Mouse (Mus musculus) CH12.LX (cell line): Measurements from ENCODE around the gene Mcl1. TPM values are rescaled to one million over a fixed set of nuclear protein-coding genes. Genes with fewer than 3 reads are reported as not detected.
"Not testable (repeated sequence)": the region's sequence is repeated elsewhere in the genome, so short reads cannot be mapped to it uniquely, and the experiment has no call there.

Source experiments
- DNase-seq: peaks from one replicate; pipeline ENCODE4 v3.0.0-alpha.2; 2013; ENCODE audit errors: extremely low read depth
- H3K27ac ChIP-seq: 2 replicates; pipeline ENCODE4 v1.5.1; 2012; ENCODE audit warnings: low read depth, mild to moderate bottlenecking, control low read depth, moderate library complexity; ENCODE audit not compliant: insufficient read depth
- H3K27me3 ChIP-seq: replicated peaks from 2 replicates; pipeline ENCODE3; 2012; ENCODE audit warnings: inconsistent platforms
- H3K36me3 ChIP-seq, 2 experiments: replicated peaks in 1 of 2; 2 replicates each; pipeline versions ENCODE3 to v1.6.1; 2012; ENCODE audit warnings: inconsistent platforms in 1 of 2, low read length in 1 of 2, mild to moderate bottlenecking in 1 of 2, mixed read lengths in 1 of 2, moderate library complexity in 1 of 2; ENCODE audit not compliant: control insufficient read depth in 1 of 2, insufficient read depth in 1 of 2
- H3K4me1 ChIP-seq, 2 experiments: 2 replicates each; pipeline ENCODE4 v1.6.1; 2012; ENCODE audit warnings: inconsistent platforms in 1 of 2, moderate library complexity in 1 of 2; ENCODE audit not compliant: insufficient read depth in 2 of 2, control insufficient read depth in 1 of 2
- H3K4me2 ChIP-seq: 2 replicates; pipeline ENCODE4 v1.6.1; 2012; ENCODE audit warnings: low read depth, mild to moderate bottlenecking, control low read depth; ENCODE audit not compliant: poor library complexity, insufficient read depth, severe bottlenecking
- H3K4me3 ChIP-seq, 3 experiments: fragments of 150-350 bp in 1 of 3; sonication (generic) in 1 of 3; replicated peaks in 1 of 3; 2 replicates each; pipeline versions ENCODE3 to v1.5.1; 2011 to 2012; ENCODE audit warnings: low read depth in 2 of 3, low read length in 2 of 3, mild to moderate bottlenecking in 2 of 3, moderate library complexity in 2 of 3, control low read depth in 1 of 3, improper control_type of control experiment in 1 of 3, inconsistent platforms in 1 of 3, mixed read lengths in 1 of 3; ENCODE audit not compliant: poor library complexity in 1 of 3
- H3K79me2 ChIP-seq: replicated peaks from 2 replicates; pipeline ENCODE4 v1.6.1; 2012; ENCODE audit warnings: mild to moderate bottlenecking, moderate library complexity; ENCODE audit not compliant: control insufficient read depth, poor library complexity, insufficient read depth, severe bottlenecking; ENCODE audit errors: extremely low read depth
- H3K9ac ChIP-seq: 2 replicates; pipeline ENCODE4 v1.6.1; 2012; ENCODE audit warnings: low read depth, mild to moderate bottlenecking, control low read depth, moderate library complexity; ENCODE audit not compliant: insufficient read depth
- H3K9me3 ChIP-seq: replicated peaks from 2 replicates; pipeline ENCODE3; 2012; ENCODE audit warnings: low read length, inconsistent platforms, mixed read lengths
- CHD2 ChIP-seq: IDR thresholded peaks from 2 replicates; pipeline ENCODE4 v1.6.1; 2011; ENCODE audit warnings: low read length, improper control_type of control experiment
- EP300 ChIP-seq: IDR thresholded peaks from 2 replicates; pipeline ENCODE4 v1.6.1; 2011; ENCODE audit warnings: low read length, improper control_type of control experiment
- ETS1 ChIP-seq: conservative IDR thresholded peaks from 2 replicates; pipeline ENCODE4 v1.6.1; 2012; ENCODE audit warnings: low read depth, mild to moderate bottlenecking, inconsistent platforms, low read length, improper control_type of control experiment, moderate library complexity
- HCFC1 ChIP-seq: IDR thresholded peaks from 2 replicates; pipeline ENCODE4 v1.6.1; 2012; ENCODE audit warnings: low read depth, mild to moderate bottlenecking, inconsistent platforms, low read length, improper control_type of control experiment
- MAFK ChIP-seq: IDR thresholded peaks from 2 replicates; pipeline ENCODE4 v1.6.1; 2011; ENCODE audit warnings: low read length, improper control_type of control experiment; ENCODE audit not compliant: insufficient replicate concordance
- MAX ChIP-seq: IDR thresholded peaks from 2 replicates; pipeline ENCODE4 v1.6.1; 2011; ENCODE audit warnings: low read length, improper control_type of control experiment
- MAZ ChIP-seq: IDR thresholded peaks from 2 replicates; pipeline ENCODE4 v1.6.1; 2012; ENCODE audit warnings: low read depth, mild to moderate bottlenecking, inconsistent platforms, low read length, improper control_type of control experiment, moderate library complexity
- MEF2A ChIP-seq: IDR thresholded peaks from 2 replicates; pipeline ENCODE4 v1.6.1; 2014; ENCODE audit warnings: low read depth, mild to moderate bottlenecking, inconsistent platforms, low read length, improper control_type of control experiment, borderline replicate concordance
- MXI1 ChIP-seq: IDR thresholded peaks from 2 replicates; pipeline ENCODE4 v1.6.1; 2011; ENCODE audit warnings: mild to moderate bottlenecking, low read depth, low read length, improper control_type of control experiment
- MYC ChIP-seq: IDR thresholded peaks from 2 replicates; pipeline ENCODE4 v1.6.1; 2011; ENCODE audit warnings: low read depth, mild to moderate bottlenecking, improper control_type of control experiment, low read length
- NELFE ChIP-seq: IDR thresholded peaks from 2 replicates; pipeline ENCODE4 v1.6.1; 2011; ENCODE audit warnings: low read depth, low read length, improper control_type of control experiment
- NRF1 ChIP-seq: IDR thresholded peaks from 2 replicates; pipeline ENCODE4 v1.6.1; 2014; ENCODE audit warnings: low read depth, mild to moderate bottlenecking, inconsistent platforms, low read length, improper control_type of control experiment, moderate library complexity
- POLR2A ChIP-seq: IDR thresholded peaks from 2 replicates; pipeline ENCODE4 v1.6.1; 2011; ENCODE audit warnings: low read depth, mild to moderate bottlenecking, improper control_type of control experiment, low read length
- POLR2AphosphoS2 ChIP-seq: IDR thresholded peaks from 2 replicates; pipeline ENCODE4 v1.6.1; 2011; ENCODE audit warnings: low read depth, low read length, improper control_type of control experiment
- RAD21 ChIP-seq: IDR thresholded peaks from 2 replicates; pipeline ENCODE4 v1.6.1; 2011; ENCODE audit warnings: low read depth, mild to moderate bottlenecking, low read length, improper control_type of control experiment, moderate library complexity
- RCOR1 ChIP-seq: conservative IDR thresholded peaks from 2 replicates; pipeline ENCODE4 v1.6.1; 2012; ENCODE audit warnings: low read depth, mild to moderate bottlenecking, inconsistent platforms, low read length, improper control_type of control experiment
- SMC3 ChIP-seq: IDR thresholded peaks from 2 replicates; pipeline ENCODE4 v1.6.1; 2011; ENCODE audit warnings: low read depth, low read length, improper control_type of control experiment
- TBP ChIP-seq: conservative IDR thresholded peaks from 2 replicates; pipeline ENCODE4 v1.6.1; 2011; ENCODE audit warnings: low read depth, low read length, improper control_type of control experiment
- TCF12 ChIP-seq: IDR thresholded peaks from 2 replicates; pipeline ENCODE4 v1.6.1; 2014; ENCODE audit warnings: low read depth, mild to moderate bottlenecking, inconsistent platforms, low read length, improper control_type of control experiment
- USF1 ChIP-seq: IDR thresholded peaks from 2 replicates; pipeline ENCODE4 v1.6.1; 2014; ENCODE audit warnings: low read depth, mild to moderate bottlenecking, inconsistent platforms, low read length, improper control_type of control experiment
- USF2 ChIP-seq: conservative IDR thresholded peaks from 2 replicates; pipeline ENCODE4 v1.6.1; 2011; ENCODE audit warnings: low read depth, low read length, improper control_type of control experiment
- ZC3H11A ChIP-seq: IDR thresholded peaks from 2 replicates; pipeline ENCODE4 v1.6.1; 2012; ENCODE audit warnings: low read depth, mild to moderate bottlenecking, inconsistent platforms, low read length, improper control_type of control experiment
- ZKSCAN1 ChIP-seq: IDR thresholded peaks from 2 replicates; pipeline ENCODE4 v1.6.1; 2012; ENCODE audit warnings: low read depth, inconsistent platforms, low read length, improper control_type of control experiment, borderline replicate concordance
- ZNF384 ChIP-seq: IDR thresholded peaks from 2 replicates; pipeline ENCODE4 v1.6.1; 2012; ENCODE audit warnings: low read depth, low read length, improper control_type of control experiment, inconsistent platforms
- dilution Hi-C: fragments of 300-500 bp; cut with MboI; formaldehyde crosslinking; loops from 2 replicates; pipeline ENCODE4 v1.14.3; 2020; ENCODE audit warnings: low sequenced_read_pairs; ENCODE audit not compliant: extremely low pct_unique_long_range_greater_than_20kb, extremely low pct_ligation_motif_present
- in situ Hi-C: fragments of 300-500 bp; cut with MboI; formaldehyde crosslinking; loops from 3 replicates; pipeline ENCODE4 v1.14.3; 2019; ENCODE audit warnings: low sequenced_read_pairs, low pct_ligation_motif_present, low pct_unique_long_range_greater_than_20kb, mixed read lengths
- polyA plus RNA-seq: library from polyadenylated mRNA; unstranded; fragments of >175 nt; gene quantifications from 2 replicates; pipeline ENCODE4 v1.2.1, GENCODE M21; 2012; ENCODE audit warnings: low read depth; ENCODE audit not compliant: insufficient read length
- total RNA-seq, 2 experiments: library from RNA; depleted of rRNA; stranded (reverse); fragments of 300-350 nt in 1 of 2; fragments of >200 nt in 1 of 2; gene quantifications; 2 replicates each; pipeline ENCODE4 v1.2.3; 2012 to 2014

Mcl1 gene
- total and polyA plus RNA-seq, 3 experiments, result 95.9 to 225 (median 188) TPM

DNA sequence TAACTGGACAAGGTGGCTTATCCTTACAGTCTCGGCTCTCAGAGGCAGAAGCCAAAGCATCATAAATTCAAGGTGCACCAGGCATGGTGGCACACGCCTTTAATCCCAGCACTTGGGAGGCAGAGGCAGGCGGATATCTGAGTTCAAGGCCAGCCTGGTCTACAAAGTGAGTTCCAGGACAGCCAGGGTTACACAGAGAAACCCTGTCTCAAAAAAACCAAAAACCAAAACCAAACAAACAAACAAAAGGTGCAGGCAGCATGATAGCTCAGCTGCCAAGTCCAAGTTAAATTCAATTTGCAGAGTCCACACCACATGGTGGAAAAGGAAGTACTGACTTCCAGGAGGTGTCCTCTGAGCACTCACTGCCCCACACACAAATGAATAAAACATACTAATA, 4.2 kb upstream of the Mcl1 start:
- dilution Hi-C loops, H3K9me3 ChIP-seq, H3K36me3 ChIP-seq, H3K4me3 ChIP-seq, H3K9ac ChIP-seq, H3K4me2 ChIP-seq, DNase-seq, H3K27me3 ChIP-seq, H3K79me2 ChIP-seq: not testable (repeated sequence)
- in situ Hi-C loops, result loop anchor here (10.0 kb wide), 1 partner anchor 570 kb away; the partner anchor contains the start of genes Hist2h2ac and Hist2h2be
- 0 out of 2 replicates have a peak, but pooled peaks have one; percentile 19 for TF ChIP-seq MAX
- TF ChIP-seq, all 38 proteins: peak for 1; not testable (repeated sequence) for 37
- not testable (repeated sequence) for H3K27ac ChIP-seq
- peaks cover 23 to 79% of the 10 kb centered on the region in 2 experiments for H3K4me1 ChIP-seq

DNA sequence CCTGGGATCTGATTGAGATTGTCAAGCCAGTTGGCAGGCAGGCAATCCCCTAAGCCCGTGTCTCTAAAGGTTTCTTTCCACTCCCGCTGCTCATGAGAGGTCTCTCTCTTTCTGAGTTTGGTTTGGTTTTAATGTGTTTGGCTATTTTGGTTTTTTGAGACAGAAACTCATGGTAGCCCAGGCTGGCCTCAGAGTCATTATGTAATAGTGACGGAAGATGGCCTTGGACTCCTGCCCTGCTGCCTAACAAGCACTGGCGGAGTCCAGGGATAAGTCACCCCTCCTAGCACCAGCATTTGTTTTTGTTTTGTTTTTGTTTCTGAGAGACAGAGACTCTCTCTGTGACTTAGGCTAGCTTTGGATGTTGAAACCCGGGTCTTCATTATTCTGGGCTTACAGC, 3.2 kb upstream of the Mcl1 start:
- H3K27ac ChIP-seq, result no peak overlapping the region
- H3K9ac ChIP-seq, result no peak overlapping the region
- H3K4me1 ChIP-seq, result peaks cover 23 to 69% of the 10 kb centered on the region in 2 experiments
- no peak for DNase-seq
- H3K79me2 ChIP-seq, result peaks cover 18% of the 10 kb centered on the region
- in situ Hi-C loops, result loop anchor here (10.0 kb wide), 1 partner anchor 569 kb away; the partner anchor contains the start of genes Hist2h2ac and Hist2h2be
- peaks cover 4 to 10% of the 10 kb centered on the region in 2 experiments for H3K36me3 ChIP-seq
- no peaks in the 10 kb centered on the region for H3K9me3 ChIP-seq
- dilution Hi-C loops, result no loop called here
- TF ChIP-seq NELFE (no peak), CHD2 (no peak), ZNF384 (no peak), ETS1 (no peak), MAZ (no peak), EP300 (no peak), RCOR1 (no peak), ZC3H11A (no peak)
- H3K27me3 ChIP-seq, result no peaks in the 10 kb centered on the region
- H3K4me3 ChIP-seq, result no peak overlapping the region
- H3K4me2 ChIP-seq, result no peak overlapping the region

DNA sequence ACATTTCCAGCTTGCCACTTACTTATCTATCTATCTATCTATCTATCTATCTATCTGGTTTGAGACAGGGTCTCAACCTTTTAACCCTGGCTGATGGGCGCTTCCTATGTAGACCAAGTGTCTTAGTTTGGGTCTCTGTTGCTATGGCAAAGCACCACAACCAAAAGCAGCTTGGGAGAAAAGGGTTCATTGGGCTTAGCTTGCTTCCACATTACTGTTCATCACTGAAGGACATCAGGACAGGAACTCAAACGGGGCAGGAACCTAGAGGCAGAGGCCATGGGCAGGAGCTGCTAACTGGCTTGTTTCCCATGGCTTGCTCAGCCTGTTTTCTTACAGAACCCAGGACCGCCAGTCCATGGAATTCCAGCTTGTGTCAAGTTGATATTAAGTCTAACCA, 1.5 kb upstream of the Mcl1 start:
- dilution Hi-C loops (no loop called here), in situ Hi-C loops (loop anchor here (10.0 kb wide), 1 partner anchor 568 kb away; the partner anchor contains the start of genes Hist2h2ac and Hist2h2be)
- Histone ChIP-seq H3K27ac (0 out of 2 replicates have a peak overlapping the region, but pooled peaks have one; percentile 33), H3K36me3 (peaks cover 16 to 23% of the 10 kb centered on the region in 2 experiments), H3K4me2 (no peak overlapping the region), H3K27me3 (no peaks in the 10 kb centered on the region), H3K9ac (no peak overlapping the region), H3K4me1 (peaks cover 12 to 54% of the 10 kb centered on the region in 2 experiments), H3K9me3 (no peaks in the 10 kb centered on the region), H3K79me2 (peaks cover 33% of the 10 kb centered on the region), H3K4me3 (no peak overlapping the region)
- TF ChIP-seq TBP (no peak), TCF12 (no peak), EP300 (no peak), HCFC1 (no peak), USF2 (no peak), ZKSCAN1 (no peak), MEF2A (no peak), ZNF384 (no peak), POLR2AphosphoS2 (no peak; the same call in 1 of the 2 replicates), POLR2A (no peak), USF1 (no peak), SMC3 (no peak), MXI1 (no peak), ZC3H11A (no peak), MAFK (no peak), MYC (no peak), NRF1 (no peak), RAD21 (no peak)
- no peak for DNase-seq
